Mouse (Mus musculus): ENCODE measurements around the gene Cdk15.

Gene Cdk15

DNA sequence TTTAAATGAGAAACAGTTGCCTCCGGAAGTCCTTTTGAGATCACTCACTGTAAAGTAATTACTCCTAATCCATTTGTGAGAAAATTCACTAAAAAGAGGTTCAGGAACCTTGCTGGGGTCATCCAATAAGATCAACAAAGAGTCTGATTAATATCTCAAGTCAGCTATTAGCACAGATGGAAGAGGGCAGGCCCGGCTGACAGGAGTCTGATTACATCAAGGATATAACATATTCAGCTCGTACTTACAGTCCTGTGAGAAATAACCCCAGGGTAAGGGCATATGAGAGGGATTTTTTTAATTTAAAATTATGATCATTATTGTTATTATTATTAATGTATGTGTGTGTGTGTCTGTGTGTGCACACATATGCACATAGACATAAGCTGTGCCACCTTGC, 15.5 kb downstream of the Cdk15 start:
- no peak for DNase-seq (ENCODE audit: low spot score in 2 of 2)

DNA sequence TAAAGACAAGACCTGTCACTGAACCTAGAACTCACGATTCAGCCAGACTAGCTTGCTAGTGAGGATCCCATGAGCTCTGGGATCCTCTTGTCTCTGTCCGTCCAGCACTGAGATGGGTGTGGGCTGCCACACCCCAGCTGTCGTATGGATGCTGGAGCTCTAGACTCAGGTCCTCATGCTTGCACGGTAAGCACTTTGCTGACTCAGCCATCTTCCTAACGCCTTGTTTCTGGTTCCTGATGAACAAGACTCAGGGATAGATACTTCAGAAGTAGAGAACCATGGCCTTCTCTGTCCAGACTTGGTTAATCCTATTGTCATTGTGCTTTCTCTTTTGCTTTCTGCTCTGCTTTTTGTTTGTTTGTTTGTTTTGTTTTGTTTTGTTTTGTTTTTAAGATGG, 29.2 kb downstream of the Cdk15 start:
- DNase-seq (ENCODE audit: low spot score in 2 of 2): no peak

DNA sequence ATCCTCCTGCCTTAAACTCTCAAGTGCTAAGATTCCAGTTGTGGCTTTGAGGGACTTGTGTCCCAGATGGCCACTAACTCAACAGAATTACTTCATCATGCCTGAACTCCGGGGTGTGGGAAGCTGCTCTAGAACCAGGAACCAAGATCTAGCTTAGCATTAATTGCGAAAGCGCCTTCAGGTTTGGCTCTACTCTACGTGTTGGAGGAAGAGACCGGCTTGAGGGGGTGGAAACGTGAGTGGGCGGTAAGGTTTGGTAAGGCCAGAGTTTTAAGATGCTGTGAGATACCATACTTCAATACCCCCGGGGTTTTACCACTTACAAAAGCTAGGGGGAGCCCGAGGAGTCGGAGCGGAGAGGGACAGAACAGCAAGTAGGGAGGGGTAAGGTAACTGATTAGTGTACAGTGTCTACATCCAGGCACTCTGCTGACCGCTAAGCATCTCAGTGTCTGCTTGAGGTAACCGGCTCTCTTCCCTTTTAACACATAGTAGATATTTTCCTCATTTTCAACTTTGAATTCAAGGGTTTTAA, 29.7 kb downstream of the Cdk15 start:
- DNase-seq (ENCODE audit: low spot score in 2 of 2): no peak

DNA sequence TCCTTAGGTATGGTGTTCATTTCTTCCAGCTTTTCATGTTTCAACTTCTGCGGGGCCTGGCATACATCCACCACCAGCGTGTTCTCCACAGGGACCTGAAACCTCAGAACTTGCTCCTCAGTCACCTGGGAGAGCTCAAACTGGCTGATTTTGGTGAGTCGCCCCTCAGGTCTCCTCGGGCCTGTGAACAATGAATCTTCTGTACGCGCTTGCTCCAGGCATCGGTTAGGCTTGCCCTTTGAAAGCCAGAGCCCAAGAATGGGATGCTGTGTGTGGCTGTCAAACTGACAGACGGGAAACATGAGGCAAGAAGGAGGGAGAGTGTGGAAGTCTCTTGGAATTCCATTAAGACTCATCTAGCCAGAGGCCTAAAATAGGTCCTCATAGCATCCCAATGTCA, 31.0 kb downstream of the Cdk15 start:
- DNase-seq (ENCODE audit: low spot score in 2 of 2): no peak

GRCm38 (mm10) chr1:59291652-59292051, 34.9 kb downstream of the Cdk15 start:
- DNase-seq (ENCODE audit: low spot score in 2 of 2): no peak

GRCm38 (mm10) chr1:59295769-59296168, 39.1 kb downstream of the Cdk15 start:
- no peak for DNase-seq (ENCODE audit: low spot score in 2 of 2)

GRCm38 (mm10) chr1:59297167-59297566, 40.5 kb downstream of the Cdk15 start:
- no peak for DNase-seq (ENCODE audit: low spot score in 2 of 2)

DNA sequence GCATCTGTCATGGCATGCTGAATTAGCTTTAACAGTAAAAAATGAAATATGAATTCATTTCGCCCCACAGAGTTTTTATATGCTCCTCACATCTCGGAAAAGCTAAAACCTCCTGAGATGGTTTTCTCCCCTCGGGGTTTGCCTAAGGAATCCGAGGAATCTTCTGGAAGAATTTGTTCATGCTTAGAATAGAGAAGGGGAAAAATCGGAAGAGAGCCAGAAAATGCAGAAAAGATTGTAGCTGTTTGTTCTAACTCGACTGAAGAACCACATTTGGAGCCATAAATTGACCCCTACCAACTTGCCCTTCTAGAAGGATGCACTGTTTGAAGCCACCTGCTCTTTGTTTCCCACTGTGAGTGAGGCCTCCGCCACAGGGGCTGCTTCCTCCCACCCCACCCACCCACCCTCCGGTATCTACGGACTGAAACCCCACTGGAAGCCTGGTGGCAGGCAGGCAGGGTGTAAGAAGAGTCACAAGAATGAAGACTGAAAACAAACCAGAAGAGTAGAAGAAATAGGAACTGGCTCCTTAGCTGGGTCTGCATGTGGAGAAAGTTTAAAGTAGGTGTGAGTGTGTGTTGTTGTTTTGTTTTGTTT, 41.9 kb downstream of the Cdk15 start:
- DNase-seq (ENCODE audit: low spot score in 2 of 2): no peak

GRCm38 (mm10) chr1:59307310-59307709, 50.6 kb downstream of the Cdk15 start:
- no peak for DNase-seq (ENCODE audit: low spot score in 2 of 2)

DNA sequence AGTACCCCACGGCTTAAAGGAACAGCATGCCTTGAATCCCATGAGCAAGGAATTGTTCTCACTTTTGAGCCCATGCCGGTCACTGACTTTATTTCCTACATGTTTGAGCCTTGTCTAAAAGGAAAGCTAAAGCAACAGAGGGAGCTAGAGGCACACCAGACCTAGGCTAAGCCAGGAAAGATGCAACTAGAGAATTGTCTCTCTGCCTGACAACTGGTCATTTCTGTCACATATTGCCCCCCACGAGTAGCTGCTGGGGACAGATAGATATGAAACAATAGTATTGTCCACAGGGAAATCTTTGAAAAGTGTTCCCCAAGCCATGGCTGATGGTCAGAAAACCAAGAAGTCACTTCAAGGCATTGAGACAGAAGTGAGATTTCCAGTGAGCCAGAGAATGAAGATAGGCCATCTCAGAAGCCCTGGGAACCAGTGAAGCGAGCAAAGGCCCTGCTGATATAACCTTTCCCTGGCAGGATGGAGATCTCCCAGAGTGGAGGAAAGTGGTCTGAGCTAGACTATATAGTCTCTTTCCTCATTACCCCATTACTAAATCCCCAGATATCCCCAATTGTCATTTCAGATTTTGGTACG, 54.7 kb downstream of the Cdk15 start:
- no peak for DNase-seq (ENCODE audit: low spot score in 2 of 2)

GRCm38 (mm10) chr1:59312187-59313153, 55.8 kb downstream of the Cdk15 start:
- DNase-seq (ENCODE audit: low spot score in 2 of 2): no peak

DNA sequence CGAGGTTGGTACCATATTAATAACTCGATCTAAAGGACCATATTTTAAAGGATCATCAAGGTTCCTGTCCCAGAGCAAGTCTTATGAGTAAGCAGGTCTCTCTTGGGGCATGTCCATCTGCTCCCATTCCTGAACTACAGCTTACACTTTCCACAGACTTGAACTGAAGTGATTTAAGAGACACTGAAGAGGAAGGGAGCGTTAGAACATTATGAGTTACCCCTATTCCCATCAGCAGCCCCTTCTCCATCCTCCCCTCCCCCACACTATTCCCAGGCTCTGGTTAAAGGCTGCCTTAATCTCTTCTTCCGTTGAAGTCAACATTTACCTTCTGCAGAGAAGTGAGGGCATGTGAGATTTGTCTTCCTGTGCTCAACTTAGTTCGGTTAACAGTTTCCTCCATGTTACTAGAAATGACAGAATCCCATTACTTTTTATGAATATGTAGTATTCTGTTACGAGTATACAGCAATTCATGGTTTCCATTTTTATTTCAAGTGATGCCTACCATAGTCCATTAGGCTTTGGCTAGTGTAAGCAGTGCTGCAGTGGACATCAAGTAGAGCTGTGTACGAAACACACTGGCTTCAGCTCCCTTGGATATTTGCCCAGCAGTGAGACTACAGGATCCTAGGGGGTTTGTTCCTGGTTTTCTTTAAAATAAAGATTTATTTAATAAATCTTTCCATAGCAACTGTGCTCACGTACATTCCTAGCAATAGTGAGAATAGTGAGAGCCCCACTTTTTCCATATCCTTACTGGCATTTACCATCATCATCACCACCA, 56.6 kb downstream of the Cdk15 start:
- DNase-seq (ENCODE audit: low spot score in 2 of 2): no peak

DNA sequence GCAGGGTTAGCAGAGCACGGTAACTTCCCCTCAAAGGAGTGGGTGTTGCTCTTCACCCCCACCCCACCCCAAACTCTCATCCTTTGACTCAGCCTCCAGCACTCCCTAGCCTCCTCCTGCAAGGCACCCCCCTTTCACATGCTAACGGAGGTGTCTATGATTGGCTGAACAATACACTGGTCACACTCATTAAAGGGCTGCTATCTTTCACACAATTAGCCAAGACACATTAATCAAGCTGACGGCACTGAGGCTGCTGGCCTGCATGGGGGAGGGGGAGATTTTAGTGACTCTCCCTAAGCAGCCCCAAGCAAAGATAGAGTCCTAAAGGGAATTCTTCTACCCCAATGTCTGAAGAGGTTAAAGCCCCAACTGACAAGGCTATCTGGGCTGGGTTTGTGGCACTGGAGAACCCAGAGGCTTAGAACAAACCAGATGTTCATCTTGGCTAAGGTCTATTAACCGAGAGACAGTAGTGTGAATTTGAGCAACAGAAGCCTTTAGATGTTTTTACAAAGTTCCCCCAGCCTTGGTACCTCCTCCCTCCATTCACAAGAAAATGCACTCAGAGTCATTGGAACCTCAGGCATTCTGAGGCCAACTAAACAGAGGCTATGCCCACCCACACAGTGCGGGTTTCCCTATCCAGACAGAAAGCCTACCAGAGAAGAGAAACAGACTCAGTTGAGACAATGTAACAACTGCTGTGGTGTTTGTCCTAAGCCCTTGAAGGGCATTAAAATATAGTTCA, 58.5 kb downstream of the Cdk15 start:
- DNase-seq (ENCODE audit: low spot score in 2 of 2): no peak

DNA sequence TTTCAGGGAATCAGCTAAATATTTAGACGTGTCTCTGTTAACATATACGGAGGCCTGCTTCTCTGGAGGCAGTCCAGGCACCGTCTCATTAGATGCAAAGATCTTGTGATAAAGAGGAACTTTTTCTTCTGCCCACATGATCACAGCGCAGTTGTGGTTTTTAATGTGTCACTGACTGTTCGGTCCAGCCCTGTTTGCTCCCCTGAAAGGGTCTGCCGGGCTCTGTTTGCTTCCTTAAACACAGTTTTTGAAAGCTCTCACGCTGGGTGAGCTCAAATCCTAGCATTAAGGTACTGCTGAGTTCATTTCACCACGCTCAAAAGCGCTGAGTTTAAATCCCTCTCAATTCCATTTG, 59.3 kb downstream of the Cdk15 start:
- peak in 1 of 2 experiments; percentile 11 for DNase-seq (ENCODE audit: low spot score in 2 of 2)

DNA sequence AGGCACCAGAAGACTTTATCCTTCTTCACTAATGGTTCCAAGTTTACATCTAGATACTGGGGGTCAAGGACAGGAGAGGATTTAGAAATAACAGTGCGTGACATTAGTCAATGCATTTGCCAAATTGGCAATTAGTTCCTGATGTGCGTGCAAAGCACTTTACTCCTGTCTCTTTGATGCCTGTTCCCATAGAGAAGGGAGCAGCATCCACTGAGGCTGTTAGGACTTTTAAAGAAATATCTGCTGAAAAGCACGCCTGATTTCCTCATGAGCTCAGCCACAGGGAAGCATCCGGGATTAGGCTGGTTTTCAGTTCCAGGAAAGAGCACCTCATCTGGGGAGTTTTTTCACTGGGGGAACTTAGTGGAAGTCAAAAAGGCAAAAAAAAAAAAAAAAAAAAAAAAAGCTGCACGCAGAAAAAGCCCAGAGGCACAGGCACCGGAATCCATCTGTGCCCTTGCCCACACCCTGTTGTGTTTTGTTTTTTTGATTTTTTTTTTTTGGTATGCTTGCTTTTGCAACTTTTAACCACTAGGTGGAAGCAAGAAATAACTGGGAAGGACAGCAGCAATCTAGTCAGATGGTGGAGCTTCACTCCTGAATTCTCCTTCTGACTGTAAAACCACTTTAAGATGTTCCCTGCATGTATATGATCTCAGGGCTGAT, 59.8 kb downstream of the Cdk15 start:
- DNase-seq (ENCODE audit: low spot score in 2 of 2): no peak

DNA sequence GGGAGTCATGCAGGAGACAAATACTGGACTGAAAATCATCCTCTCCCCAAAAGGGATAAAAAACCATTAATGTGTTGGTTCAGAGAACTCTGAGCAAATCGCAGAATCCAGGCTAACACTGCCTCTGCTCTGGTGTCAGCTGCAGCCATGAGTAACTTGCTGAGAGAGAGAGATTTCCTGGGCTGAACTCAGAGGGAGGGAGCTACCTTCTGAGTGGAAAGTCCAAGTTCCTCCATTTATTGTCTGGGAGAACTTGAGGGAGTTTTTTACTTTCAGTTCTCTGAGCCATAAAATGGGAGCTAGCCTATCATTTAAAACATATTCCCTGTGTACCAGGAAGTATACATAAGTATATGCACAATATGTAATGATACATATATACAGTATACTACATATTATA, 60.7 kb downstream of the Cdk15 start:
- no peak for DNase-seq (ENCODE audit: low spot score in 2 of 2)

GRCm38 (mm10) chr1:59318878-59319277, 62.2 kb downstream of the Cdk15 start:
- DNase-seq (ENCODE audit: low spot score in 2 of 2): no peak

DNA sequence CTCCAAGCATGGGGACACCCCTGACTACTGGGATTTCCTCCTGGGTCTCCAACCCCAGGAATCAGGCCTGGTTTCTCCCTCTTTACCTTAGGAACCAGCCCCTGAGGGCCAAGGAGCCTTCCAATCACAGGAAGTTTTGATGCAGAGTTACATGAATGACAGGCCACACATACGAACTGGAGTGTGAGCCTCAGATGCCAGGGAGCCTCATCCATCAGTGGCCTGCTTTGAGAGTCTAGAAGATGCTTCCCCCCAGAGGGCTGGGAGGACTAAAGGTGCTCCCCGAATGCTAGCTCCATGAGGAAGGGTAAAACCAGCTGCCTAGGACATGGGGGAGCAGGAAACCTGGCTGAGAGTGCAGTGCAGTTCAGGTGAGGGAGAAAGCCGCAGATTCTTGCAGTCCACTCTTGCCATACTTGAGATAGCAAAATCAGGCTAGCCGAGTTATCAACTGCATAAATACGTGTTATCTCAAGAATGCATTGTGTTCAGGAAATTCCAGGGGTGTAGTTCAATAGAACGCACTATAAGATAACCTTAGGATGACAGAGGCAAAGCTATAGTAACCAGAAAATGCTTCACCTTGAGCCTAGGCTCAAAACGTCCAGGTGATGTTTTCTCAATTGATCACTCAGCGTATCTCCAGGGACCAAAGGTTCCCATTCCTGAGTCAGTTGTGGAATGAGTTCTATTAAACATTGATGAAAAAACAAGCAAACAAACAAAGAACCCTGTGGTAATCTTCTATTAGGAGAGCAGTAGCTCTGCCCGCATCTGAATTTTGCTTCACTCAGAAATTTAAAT, 64.6 kb downstream of the Cdk15 start:
- no peak for DNase-seq (ENCODE audit: low spot score in 2 of 2)
